Mouse (Mus musculus) heart, embryonic 15.5 days (tissue): ENCODE data around the gene Ano2. TPM values are rescaled to one million over a fixed set of nuclear protein-coding genes. Genes with fewer than 3 reads are reported as not detected.
A peak's percentile ranks its signal among the peaks of the same experiment; 100 is the strongest.

ENCODE experiments used
- ATAC-seq: fragments of 200-750 bp; cut with Nextera tagmentation; replicated peaks from 2 replicates; pipeline ENCODE4 v1.8.0; 2017; ENCODE audit warnings: low read depth, moderate TSS enrichment; ENCODE audit not compliant: insufficient number of reproducible peaks, insufficient read depth, low FRiP score
- H3K27ac ChIP-seq: fragments of 300-500 bp; sonication (generic); 2 replicates; pipeline ENCODE4 v1.5.1; 2015; ENCODE audit warnings: mild to moderate bottlenecking, inconsistent platforms
- H3K27me3 ChIP-seq: fragments of 300-500 bp; sonication (generic); 2 replicates; pipeline ENCODE4 v1.6.1; 2015; ENCODE audit warnings: inconsistent platforms
- H3K36me3 ChIP-seq: fragments of 300-500 bp; sonication (generic); 2 replicates; pipeline ENCODE4 v1.6.1; 2015; ENCODE audit warnings: mild to moderate bottlenecking, inconsistent platforms
- H3K4me1 ChIP-seq: fragments of 300-500 bp; sonication (generic); replicated peaks from 2 replicates; pipeline ENCODE4 v1.6.1; 2015; ENCODE audit warnings: inconsistent platforms
- H3K4me2 ChIP-seq: fragments of 300-500 bp; sonication (generic); 2 replicates; pipeline ENCODE4 v1.6.1; 2015; ENCODE audit warnings: inconsistent platforms, mild to moderate bottlenecking, moderate library complexity
- H3K4me3 ChIP-seq: fragments of 300-500 bp; sonication (generic); 2 replicates; pipeline ENCODE4 v1.5.1; 2015; ENCODE audit warnings: mild to moderate bottlenecking, inconsistent platforms
- H3K9ac ChIP-seq: fragments of 300-500 bp; sonication (generic); 2 replicates; pipeline ENCODE4 v1.6.1; 2015; ENCODE audit warnings: mild to moderate bottlenecking, inconsistent platforms
- H3K9me3 ChIP-seq: fragments of 300-500 bp; sonication (generic); replicated peaks from 2 replicates; pipeline ENCODE4 v1.6.1; 2016; ENCODE audit warnings: inconsistent platforms
- WGBS: fragments of 180-500 bp; shearing (Covaris S2); methylation state at CpG from one replicate; pipeline ENCODE4 v1.1.7; 2015; ENCODE audit warnings: mixed read lengths; 5-methylcytosine and 5-hydroxymethylcytosine counted together
- polyA plus RNA-seq: library from polyadenylated mRNA; unstranded; fragments of >200 nt; fragmentation: Nextera tagmentation; extraction: Ambion mirVana; gene quantifications from 2 replicates; pipeline ENCODE4 v1.2.1, GENCODE M21; 2015

Gene Ano2
- polyA plus RNA-seq = 0.06 and 0.29 TPM in 2 replicates

- peaks cover 30% of the 10 kb centered on the region for H3K27me3 ChIP-seq
- 0 out of 2 replicates have a peak, but pooled peaks have one; percentile 14 for ATAC-seq
- H3K9ac ChIP-seq = no peak within 1 kb of the TSS
- no peak within 1 kb of the TSS for H3K27ac ChIP-seq
- 4% methylated on average over 20 of the region's 20 CpGs for WGBS
- H3K4me3 ChIP-seq = peak within 1 kb of the TSS; percentile 37
- peaks cover 9% of the 10 kb centered on the region for H3K4me1 ChIP-seq
- H3K9me3 ChIP-seq = no peaks in the 10 kb centered on the region
- H3K4me2 ChIP-seq = peak within 1 kb of the TSS; percentile 62
- no peaks in the 10 kb centered on the region for H3K36me3 ChIP-seq
Observed at GRCm38 (mm10) chr6:125690057-125690703, at the start of gene Ano2. Gene Ano2, plus strand, starts transcription at chr6:125690419.

GRCm38 (mm10) chr6:125640486-125640885 is 49.7 kb upstream of the Ano2 start:
- Histone ChIP-seq H3K36me3 (no peaks in the 10 kb centered on the region), H3K9ac (no peak overlapping the region), H3K4me1 (no peaks in the 10 kb centered on the region), H3K27ac (no peak overlapping the region), H3K27me3 (no peaks in the 10 kb centered on the region), H3K4me2 (no peak overlapping the region), H3K4me3 (no peak overlapping the region), H3K9me3 (no peaks in the 10 kb centered on the region)
- no peak for ATAC-seq
- 59% methylated on average over 4 of the region's 4 CpGs for WGBS

GRCm38 (mm10) chr6:125641146-125641545 is 49.1 kb upstream of the Ano2 start:
- Histone ChIP-seq H3K27ac (no peak overlapping the region), H3K4me2 (no peak overlapping the region), H3K9me3 (no peaks in the 10 kb centered on the region), H3K4me1 (no peaks in the 10 kb centered on the region), H3K9ac (no peak overlapping the region), H3K27me3 (no peaks in the 10 kb centered on the region), H3K36me3 (no peaks in the 10 kb centered on the region), H3K4me3 (no peak overlapping the region)
- 79% methylated on average over 8 of the region's 8 CpGs for WGBS
- ATAC-seq = no peak

GRCm38 (mm10) chr6:125648964-125649363 is 41.3 kb upstream of the Ano2 start:
- Histone ChIP-seq H3K36me3 (no peaks in the 10 kb centered on the region), H3K4me1 (no peaks in the 10 kb centered on the region), H3K27ac (no peak overlapping the region), H3K27me3 (no peaks in the 10 kb centered on the region), H3K9ac (no peak overlapping the region), H3K4me3 (no peak overlapping the region), H3K9me3 (no peaks in the 10 kb centered on the region), H3K4me2 (no peak overlapping the region)
- no peak for ATAC-seq
- WGBS = 79% methylated on average over 12 of the region's 12 CpGs

- no peak for ATAC-seq
- Histone ChIP-seq H3K27ac (no peak overlapping the region), H3K27me3 (no peaks in the 10 kb centered on the region), H3K4me3 (no peak overlapping the region), H3K9me3 (no peaks in the 10 kb centered on the region), H3K9ac (no peak overlapping the region), H3K36me3 (no peaks in the 10 kb centered on the region), H3K4me2 (no peak overlapping the region), H3K4me1 (peaks cover 4% of the 10 kb centered on the region; the same call in 1 of the 2 replicates)
- 75% methylated on average over 3 of the region's 3 CpGs for WGBS
Observed at GRCm38 (mm10) chr6:125651335-125651734, 38.9 kb upstream of the Ano2 start.

GRCm38 (mm10) chr6:125653416-125653815 is 36.8 kb upstream of the Ano2 start:
- ATAC-seq = no peak
- H3K4me2 ChIP-seq = no peak overlapping the region
- H3K36me3 ChIP-seq = no peaks in the 10 kb centered on the region
- 0 out of 2 replicates have a peak, but pooled peaks cover 3% of the 10 kb centered on the region for H3K27me3 ChIP-seq
- no peak overlapping the region for H3K9ac ChIP-seq
- H3K4me1 ChIP-seq = peaks cover 4% of the 10 kb centered on the region; the same call in 1 of the 2 replicates
- no peak overlapping the region for H3K4me3 ChIP-seq
- 49% methylated on average over 1 of the region's 1 CpGs for WGBS
- no peaks in the 10 kb centered on the region for H3K9me3 ChIP-seq
- H3K27ac ChIP-seq = no peak overlapping the region

- ATAC-seq = no peak
- no peaks in the 10 kb centered on the region for H3K36me3 ChIP-seq
- no peak overlapping the region for H3K9ac ChIP-seq
- H3K27me3 ChIP-seq = 0 out of 2 replicates have a peak, but pooled peaks cover 6% of the 10 kb centered on the region
- H3K4me3 ChIP-seq = no peak overlapping the region
- no peak overlapping the region for H3K4me2 ChIP-seq
- H3K9me3 ChIP-seq = no peaks in the 10 kb centered on the region
- H3K4me1 ChIP-seq = peaks cover 4% of the 10 kb centered on the region
- H3K27ac ChIP-seq = no peak overlapping the region
- 74% methylated on average over 13 of the region's 13 CpGs for whole genome bisulfite sequencing
Observed at GRCm38 (mm10) chr6:125656921-125657320, 33.3 kb upstream of the Ano2 start.

- no peaks in the 10 kb centered on the region for H3K9me3 ChIP-seq
- H3K4me1 ChIP-seq = peaks cover 4% of the 10 kb centered on the region
- no peak overlapping the region for H3K4me2 ChIP-seq
- 0 out of 2 replicates have a peak, but pooled peaks cover 6% of the 10 kb centered on the region for H3K27me3 ChIP-seq
- H3K9ac ChIP-seq = no peak overlapping the region
- H3K36me3 ChIP-seq = no peaks in the 10 kb centered on the region
- 80% methylated on average over 5 of the region's 5 CpGs for WGBS
- H3K4me3 ChIP-seq = no peak overlapping the region
- no peak overlapping the region for H3K27ac ChIP-seq
- ATAC-seq = no peak
Observed at GRCm38 (mm10) chr6:125657966-125658365, 32.3 kb upstream of the Ano2 start.

- no peaks in the 10 kb centered on the region; the same call in 1 of the 2 replicates for H3K4me1 ChIP-seq
- WGBS = 44% methylated on average over 14 of the region's 14 CpGs
Observed at GRCm38 (mm10) chr6:125661106-125661877, 28.9 kb upstream of the Ano2 start.

GRCm38 (mm10) chr6:125663906-125664305 is 26.3 kb upstream of the Ano2 start:
- no peaks in the 10 kb centered on the region for H3K9me3 ChIP-seq
- no peak for ATAC-seq
- H3K4me1 ChIP-seq = no peaks in the 10 kb centered on the region; the same call in 1 of the 2 replicates
- 0 out of 2 replicates have a peak, but pooled peaks cover 3% of the 10 kb centered on the region for H3K27me3 ChIP-seq
- no peak overlapping the region for H3K4me3 ChIP-seq
- no peak overlapping the region for H3K4me2 ChIP-seq
- H3K36me3 ChIP-seq = no peaks in the 10 kb centered on the region
- no peak overlapping the region for H3K9ac ChIP-seq
- 52% methylated on average over 2 of the region's 2 CpGs for WGBS
- no peak overlapping the region for H3K27ac ChIP-seq

More at GRCm38 (mm10) chr6:125661106-125661877, 28.9 kb upstream of the Ano2 start:
- no peak overlapping the region for H3K27ac ChIP-seq
- ATAC-seq = no peak
- 0 out of 2 replicates have a peak, but pooled peaks cover 6% of the 10 kb centered on the region for H3K27me3 ChIP-seq
- H3K4me2 ChIP-seq = no peak overlapping the region
- no peaks in the 10 kb centered on the region for H3K36me3 ChIP-seq
- H3K9ac ChIP-seq = no peak overlapping the region
- no peaks in the 10 kb centered on the region for H3K9me3 ChIP-seq
- no peak overlapping the region for H3K4me3 ChIP-seq

- no peaks in the 10 kb centered on the region for H3K4me1 ChIP-seq
- no peak overlapping the region for H3K9ac ChIP-seq
- ATAC-seq = no peak
- no peak overlapping the region for H3K4me2 ChIP-seq
- H3K27me3 ChIP-seq = peaks cover 4% of the 10 kb centered on the region; the same call in 1 of the 2 replicates
- no peaks in the 10 kb centered on the region for H3K36me3 ChIP-seq
- no peaks in the 10 kb centered on the region for H3K9me3 ChIP-seq
- H3K4me3 ChIP-seq = no peak overlapping the region
- no peak overlapping the region for H3K27ac ChIP-seq
- WGBS = 78% methylated on average over 3 of the region's 3 CpGs
Observed at GRCm38 (mm10) chr6:125671835-125672234, 18.4 kb upstream of the Ano2 start.
